Mouse (Mus musculus) megakaryocyte-erythroid progenitor cell, adult 5-6 weeks (primary cell): Measurements from ENCODE around the gene Atraid. TPM values are rescaled to one million over a fixed set of nuclear protein-coding genes. Genes with fewer than 3 reads are reported as not detected.
"Not testable (repeated sequence)": the region's sequence is repeated elsewhere in the genome, so short reads cannot be mapped to it uniquely, and the experiment has no call there.

ENCODE experiments used
- ATAC-seq: replicated peaks from 2 replicates; pipeline ENCODE4 v1.8.0; 2016; ENCODE audit warnings: mild to moderate bottlenecking, inconsistent platforms; ENCODE audit not compliant: severe bottlenecking, poor library complexity, low FRiP score, low TSS enrichment
- total RNA-seq, 2 experiments: library from RNA; stranded (forward) in 1 of 2; stranded (reverse) in 1 of 2; fragments of 200-1000, 215-1000 nt in 1 of 2; fragments of >200 nt in 1 of 2; fragmentation: Nextera tagmentation in 1 of 2; gene quantifications; 2 replicates each; pipeline ENCODE4 v1.2.3; 2014 to 2017

Gene Atraid
- total RNA-seq, 2 experiments from 2014 or later = 51.7 to 57.6 TPM

DNA sequence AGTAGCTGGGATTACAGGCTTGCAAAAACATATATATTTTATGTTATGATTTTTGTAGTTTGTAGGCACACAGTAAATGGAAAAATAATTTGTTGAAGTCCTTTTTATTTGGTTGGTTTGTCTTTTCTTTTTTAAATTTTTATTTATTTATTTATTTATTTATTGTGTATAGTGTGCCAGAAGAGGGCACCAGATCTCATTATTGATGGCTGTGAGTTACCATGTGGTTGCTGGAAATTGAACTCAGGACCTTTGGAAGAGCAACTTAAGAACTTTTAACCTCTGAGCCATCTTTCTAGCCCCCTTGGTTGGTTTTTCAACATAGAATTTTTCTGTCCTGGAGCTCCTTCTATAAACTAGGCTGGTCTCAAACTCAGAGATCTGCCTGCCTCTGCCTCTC, 2.3 kb downstream of the Atraid start:
- no peak for ATAC-seq

DNA sequence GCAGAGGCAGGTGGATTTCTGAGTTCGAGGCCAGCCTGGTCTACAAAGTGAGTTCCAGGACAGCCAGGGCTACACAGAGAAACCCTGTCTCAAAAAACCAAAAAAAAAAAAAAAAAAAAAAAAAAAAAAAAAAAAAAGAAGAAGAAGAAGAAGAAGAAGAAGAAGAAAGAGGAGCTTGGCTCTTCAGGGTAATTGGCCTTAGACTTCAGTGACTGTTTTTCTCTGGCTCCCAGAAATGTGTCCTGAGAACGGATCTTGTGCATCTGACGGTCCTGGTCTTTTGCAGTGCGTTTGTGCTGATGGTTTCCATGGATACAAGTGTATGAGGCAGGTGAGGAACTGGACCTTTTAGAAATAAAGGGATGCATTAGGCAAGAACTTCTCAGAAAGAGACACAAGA, 5.6 kb downstream of the Atraid start:
- not testable (repeated sequence) for ATAC-seq

DNA sequence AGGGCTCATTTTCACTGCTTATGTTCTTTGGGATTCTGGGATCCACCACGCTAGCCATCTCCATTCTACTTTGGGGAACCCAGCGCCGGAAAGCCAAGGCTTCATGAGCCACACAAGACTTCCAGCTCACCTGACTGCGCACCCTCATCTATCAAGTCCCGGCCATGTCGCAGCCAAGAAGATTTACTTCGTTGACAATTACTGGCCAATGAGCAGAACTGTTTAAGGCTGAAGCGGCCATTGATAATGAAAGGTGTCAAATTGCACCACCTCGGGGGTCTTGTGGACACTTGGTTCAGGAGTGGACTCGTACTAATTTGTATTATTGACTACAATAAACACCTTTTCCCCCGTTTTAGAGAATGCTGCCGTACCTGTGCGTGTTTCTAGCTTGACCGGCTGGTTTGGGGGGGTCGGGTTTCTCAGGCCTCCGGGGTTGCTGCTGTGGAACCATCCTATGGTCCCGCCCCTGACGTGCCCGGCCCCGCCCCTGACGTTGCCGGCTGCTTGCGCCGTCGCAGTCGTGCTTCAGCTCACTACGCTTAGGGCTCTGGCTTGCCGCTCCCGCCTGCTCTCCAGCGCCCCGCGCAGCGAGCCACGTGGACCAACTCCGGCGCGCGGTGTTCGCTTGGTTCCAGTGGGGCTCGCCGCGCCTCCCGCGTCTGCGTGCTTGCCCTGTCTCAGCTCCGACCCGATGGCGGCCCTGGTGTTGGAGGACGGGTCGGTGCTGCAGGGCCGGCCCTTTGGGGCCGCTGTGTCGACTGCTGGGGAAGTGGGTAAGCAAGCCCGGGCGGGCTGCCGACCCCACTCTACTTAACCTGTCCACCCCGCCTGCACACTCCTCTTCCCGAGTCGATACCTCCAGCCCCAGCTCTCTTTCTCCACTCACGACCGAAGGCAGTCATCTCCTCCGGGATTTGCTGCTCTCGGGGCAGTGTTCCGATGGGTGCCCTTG, 6.4 kb downstream of the Atraid start, which contains the start of gene Cad:
Gene Cad (plus strand): TSS at position 520 of the 955 bp plus-strand sequence.
- ATAC-seq = peak; percentile 95

DNA sequence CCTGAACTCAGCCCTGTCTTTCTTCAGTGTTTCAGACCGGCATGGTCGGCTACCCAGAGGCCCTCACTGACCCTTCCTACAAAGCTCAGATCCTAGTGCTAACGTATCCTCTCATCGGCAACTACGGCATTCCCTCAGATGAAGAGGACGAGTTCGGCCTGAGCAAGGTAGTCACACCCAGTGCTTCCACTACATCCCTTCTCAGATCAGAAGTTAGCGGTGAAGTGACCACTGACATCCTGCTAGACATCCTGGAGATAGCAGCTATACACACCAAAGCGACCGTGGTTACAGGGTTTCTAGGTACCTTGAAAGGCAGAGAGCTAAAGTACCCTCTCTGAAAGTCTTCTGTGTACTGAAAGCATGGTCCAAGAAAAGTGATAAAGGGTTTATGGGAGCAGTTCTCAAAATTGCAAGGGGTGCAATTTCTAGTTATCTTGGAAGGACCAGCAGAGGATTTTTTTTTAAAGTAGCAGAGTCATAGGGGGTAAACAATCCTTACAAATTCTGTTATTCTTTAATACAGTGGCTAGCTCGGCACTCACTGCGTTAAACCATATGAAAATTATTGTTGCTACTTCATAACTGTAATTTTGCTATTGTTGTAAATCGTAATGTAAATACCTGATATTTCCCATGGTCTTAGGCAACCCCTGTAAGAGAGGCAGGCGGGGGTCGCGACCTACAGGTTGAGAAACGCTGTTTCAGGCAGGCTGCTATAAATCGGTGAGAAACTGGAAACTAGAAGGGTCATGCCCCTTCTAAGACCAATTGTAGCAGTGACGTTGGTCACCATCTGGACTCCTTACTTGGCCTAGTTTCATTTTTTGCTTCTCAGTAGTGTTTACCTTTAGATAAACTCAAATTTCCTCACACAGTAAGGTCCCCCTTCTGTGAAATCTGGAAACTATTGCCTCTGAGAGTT, 7.4 kb downstream of the Atraid start:
- ATAC-seq = 0 out of 2 replicates have a peak, but pooled peaks have one; percentile 35

DNA sequence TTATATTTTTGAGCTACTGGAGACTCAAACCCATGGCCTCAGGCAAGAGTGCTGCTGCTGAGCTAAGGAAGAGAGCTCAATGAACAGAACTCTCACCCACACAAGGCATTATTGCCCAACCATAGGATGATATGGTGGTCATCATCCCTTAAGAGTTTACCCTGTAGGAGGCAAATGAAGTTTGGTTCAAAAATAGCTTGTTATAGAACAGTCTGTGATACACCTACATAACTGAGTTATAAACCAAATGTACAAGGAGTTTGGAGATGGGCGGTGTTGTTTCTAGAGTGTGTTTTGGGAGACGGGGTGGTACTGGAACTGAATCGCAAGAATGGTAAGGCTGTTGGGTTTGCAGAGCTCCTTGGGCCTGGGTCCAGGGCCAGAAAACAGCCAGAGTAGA, 21.7 kb downstream of the Atraid start:
- ATAC-seq = no peak

DNA sequence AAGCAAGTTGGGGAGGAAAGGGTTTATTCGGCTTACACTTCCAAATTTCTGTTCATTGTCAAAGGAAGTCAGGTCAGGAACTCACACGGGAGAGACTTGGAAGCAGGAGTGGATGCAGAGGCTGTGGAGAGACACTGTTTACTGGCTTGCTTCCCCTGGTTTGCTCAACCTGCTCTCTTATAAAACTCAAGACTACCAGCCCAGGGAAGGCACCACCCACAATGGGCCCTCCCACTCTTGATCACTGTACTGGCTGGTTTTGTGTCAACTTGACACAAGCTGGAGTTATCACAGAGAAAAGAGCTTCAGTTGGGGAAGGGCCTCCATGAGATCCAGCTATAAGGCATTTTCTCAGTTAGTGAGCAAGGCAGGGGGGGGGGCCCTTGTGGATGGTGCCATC, 22.9 kb downstream of the Atraid start:
- ATAC-seq = no peak

DNA sequence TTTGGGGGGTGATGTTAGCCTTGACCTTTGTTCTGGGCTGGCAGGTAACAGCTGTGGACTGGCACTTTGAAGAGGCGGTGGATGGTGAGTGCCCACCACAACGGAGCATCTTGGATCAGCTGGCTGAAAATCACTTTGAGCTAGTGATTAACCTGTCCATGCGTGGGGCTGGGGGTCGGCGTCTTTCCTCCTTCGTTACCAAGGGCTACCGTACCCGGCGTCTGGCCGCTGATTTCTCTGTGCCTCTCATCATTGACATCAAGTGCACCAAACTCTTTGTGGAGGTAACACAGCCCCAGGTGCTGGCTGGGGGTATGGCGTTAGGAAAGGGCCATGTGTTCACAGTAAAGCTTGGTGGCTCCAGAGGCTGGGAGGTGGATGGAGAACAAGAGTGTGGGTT, 23.7 kb downstream of the Atraid start:
- no peak for ATAC-seq

DNA sequence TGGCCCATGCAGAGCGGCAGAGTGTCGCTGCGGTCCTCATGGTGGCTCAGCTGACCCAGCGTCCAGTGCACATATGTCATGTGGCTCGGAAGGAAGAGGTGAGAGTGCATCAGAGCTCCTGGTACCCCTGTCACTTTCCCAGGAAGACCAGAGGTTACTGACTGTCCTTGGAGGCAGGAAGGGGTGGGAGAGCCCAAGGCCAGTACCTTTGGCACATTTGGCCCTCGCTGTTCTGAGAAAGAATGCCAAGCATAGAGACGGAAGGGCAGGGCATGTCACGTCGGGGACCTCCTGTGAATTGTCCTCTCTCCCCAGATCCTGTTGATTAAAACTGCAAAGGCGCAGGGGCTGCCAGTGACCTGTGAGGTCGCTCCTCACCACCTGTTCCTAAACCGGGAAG, 25.1 kb downstream of the Atraid start:
- ATAC-seq = no peak

DNA sequence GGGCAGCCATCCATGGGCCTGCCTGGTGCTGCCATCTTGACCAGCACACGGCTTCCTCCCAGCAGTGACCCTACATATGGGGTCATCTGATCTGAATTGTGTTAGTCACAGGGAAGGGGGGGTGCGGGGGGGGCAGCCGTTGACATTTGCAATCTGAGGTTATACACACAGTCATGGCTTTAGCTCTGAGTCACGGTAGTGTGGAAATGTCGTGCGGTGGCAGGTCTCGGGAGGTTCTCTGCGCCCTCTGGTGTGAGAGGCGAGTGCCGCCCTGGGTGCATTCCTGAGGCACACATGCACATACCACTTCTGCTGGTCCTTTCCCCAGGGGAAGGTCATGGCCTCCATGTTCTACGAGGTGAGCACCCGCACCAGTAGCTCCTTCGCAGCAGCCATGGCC, 28.2 kb downstream of the Atraid start:
- no peak for ATAC-seq

DNA sequence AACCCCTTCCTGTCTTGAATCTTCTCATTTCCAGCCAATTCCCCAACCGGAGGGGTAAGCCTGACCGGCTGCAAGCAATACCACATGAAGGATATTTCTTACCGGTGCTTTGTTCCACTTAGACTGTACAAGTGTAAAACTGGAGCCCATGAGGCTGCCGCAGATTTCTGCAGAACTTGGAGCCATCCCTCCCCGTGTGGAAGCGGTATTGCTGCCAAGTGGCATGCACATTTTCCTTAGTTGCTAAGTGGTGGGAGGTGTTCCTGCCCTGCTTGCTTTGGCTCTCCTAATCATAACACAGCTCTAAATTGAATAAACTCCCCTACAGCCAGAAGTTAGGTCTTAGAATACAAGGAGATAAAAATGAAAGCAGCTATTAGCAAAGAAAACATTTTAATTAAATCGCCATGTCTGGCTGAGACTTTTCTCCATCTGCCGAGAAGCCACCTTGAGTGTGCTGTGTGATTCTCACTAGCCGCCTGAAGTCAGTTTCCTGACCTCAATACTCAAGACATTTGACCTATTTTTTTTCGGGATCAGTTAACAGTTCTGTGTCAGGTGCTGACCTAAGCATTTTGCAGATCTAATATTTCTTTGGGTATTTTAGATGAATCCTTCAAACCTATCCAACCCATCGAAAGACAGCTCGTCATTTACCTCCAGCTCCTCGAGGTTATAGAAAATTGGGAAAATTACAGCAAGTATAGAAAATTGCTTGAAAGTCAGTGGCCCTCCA, 32.1 kb downstream of the Atraid start:
- ATAC-seq = no peak

DNA sequence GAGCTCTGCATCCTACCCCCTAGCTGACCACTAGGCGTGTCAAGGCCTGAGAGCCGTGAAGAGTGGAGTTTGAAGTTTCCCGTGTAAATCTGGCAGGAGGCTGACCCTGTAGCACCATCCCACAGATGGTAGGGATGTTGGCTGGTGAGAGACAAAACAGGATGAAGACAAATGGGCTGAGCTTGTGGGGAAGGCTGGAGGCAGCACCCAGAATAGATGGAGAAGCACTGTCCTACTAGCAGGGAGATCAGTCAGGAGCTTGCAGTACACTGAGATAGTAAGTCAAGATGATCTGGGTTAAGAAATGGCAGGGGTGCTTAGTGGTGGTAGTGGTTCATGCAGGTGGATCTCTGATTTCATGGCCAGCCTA, 32.7 kb downstream of the Atraid start:
- no peak for ATAC-seq

DNA sequence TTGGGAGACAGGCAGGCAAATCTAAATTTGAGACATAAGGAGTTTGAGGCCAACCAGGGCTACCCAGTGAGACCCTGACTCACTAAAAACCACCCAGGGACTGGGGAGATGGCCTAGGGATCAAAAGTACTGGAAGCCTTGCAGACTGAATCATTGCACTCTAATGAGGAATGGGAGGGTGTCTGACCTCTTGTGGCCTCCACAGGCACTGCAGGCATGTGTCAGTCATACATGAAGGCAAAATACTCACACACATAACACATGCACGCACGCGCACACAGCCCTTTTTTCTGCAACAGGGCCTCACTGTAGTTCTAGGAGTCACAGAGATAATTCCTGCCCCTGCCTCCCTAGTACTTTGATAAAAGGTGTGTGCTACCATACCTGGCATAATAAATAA, 33.3 kb downstream of the Atraid start:
- ATAC-seq = peak; percentile 73

DNA sequence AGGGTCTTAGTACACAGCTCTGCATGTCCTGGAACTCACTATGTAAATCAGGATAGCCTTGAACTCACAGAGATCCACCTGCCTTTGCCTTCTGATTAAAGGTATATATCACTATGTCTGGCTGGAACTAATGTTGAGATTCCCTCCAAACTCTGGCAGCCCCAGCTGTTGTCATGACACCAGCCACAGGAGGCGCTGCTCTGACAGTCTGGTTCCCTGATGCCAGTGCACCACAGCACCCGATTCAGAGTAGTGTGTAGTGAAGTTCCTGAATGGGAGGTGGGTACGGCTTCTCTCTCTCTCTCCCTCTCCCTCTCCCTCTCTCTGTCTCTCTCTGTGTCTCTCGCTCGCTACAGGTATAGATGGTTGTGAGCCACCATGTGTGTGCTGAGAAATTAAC, 34.2 kb downstream of the Atraid start:
- ATAC-seq = peak; percentile 81

DNA sequence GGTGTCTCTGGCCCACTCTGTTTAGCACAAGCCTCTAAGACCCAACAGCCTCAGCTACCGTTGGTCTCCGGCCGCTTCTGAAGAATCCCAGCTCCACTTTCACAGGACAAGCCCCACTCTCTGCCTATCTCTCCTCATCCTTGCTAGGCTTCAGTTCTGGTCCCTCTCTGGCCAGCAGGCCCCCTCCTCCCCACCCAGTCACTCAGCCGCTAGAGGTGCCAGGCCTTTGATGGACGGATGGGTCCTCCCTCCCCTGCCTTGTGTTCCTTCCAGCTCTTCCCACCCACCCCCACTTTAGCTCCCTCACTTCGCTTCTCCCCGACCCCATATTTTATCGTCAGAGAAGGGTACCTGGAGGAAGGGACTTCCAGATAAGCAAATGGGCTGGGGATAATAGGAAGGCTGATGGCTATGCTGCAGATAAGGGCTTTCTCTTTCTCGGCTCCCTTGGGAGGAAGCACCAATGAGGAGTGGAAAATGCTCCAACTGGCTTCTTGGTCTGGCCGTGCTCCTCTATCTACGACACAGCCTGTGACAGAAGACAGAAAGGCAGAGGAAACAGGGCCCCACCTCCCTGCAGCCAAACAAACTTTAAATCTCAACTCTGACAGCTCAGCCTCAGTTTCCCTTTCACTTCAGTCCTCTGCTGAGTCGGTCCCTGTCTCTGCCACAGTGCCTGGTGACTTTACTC, 35.0 kb downstream of the Atraid start:
- no peak for ATAC-seq

DNA sequence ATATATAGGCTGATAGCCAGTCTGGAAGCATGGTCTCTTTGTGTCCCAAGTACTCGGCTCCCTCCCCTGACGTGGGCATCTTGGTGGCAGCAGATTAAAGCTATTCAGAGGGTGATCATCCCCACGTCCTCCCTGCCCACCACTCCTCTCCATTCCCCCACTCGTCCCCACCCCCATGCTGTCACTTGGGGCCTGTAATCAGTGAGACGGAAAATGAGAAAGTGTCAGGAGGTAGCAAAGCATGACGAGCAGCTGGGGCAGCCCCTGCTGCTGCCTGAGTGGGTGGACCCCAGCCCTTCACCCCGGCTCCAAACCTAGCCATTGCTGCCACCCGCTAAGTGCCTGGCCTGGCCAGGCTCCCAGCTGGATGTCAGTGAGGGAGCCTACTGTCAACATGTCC, 35.8 kb downstream of the Atraid start:
- ATAC-seq = no peak

DNA sequence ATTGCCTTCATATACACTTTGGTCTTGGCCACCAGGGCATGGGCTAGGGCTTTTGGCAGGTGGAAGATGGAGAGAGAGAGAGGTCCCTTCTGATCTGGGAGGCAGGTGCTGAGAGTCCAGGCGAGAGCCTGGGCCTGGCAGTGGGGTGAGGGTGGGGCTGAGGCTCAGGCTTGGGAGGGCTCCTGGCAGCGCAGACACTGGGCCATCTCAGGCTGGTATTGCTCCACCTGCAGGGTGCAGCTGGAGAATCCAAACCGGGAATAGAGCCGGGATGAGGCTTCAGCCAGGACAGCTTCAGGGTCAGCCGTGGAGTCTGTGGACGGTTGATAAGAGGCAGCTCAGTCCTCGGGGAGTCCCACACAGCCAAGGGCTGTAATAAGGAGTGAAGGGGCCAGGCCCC, 38.5 kb downstream of the Atraid start:
- ATAC-seq = no peak

DNA sequence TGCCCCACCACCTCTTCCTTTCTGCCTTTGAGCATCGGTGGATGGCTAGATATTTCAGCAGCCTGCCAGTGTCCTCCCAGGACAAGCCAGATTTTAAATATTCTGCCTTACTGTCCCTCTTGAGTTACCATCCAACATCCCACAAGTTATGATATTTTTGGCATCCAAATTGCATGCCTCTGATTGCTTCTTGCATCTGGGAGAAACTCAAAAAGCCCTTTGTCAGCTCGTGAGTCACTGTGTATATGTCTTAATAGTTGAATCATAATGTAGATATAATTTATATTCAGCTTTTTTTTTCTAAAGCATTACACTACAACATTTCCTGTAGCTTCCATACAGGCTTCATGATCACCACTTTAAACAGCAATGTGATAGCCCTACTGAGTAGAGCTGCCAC, 39.0 kb downstream of the Atraid start:
- ATAC-seq = no peak

DNA sequence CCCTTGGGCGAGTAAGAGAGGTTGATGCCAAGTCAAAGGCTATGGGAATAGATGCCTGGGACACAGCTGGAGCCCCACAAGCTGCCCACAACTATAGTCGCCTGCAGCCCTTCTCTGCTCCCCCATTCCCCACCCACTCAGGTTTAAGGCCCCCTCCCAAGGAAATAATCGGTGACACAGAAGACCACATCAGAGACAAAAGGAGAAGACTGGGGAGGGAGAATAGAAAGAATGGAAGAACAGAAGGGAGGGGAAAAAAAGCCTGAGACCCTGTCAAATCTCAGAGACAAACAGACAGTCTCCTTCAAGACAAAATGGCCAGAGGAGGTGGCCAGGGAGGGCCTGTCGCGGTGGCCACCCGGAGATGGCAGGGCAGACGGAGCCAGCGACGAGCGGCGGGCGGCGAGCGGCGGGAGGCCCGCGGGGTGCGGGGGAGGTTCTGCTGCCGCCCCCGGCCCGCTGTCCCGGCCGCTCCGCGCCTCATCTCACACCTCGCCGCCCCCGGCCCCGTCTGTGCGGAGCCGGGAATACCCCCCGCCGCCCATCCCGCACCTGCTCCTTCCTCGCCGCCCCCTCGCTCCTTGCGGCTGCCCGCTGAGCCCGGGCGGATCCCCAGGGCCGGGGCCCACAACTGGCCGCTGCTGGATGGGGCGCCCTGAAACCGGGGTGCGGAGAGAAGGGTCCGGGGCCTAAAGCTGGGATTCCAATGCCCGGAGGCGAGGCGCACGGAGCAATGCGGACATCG, 44.3 kb downstream of the Atraid start:
- ATAC-seq = no peak
